Mouse (Mus musculus) frontal cortex, postnatal 36 days (tissue): ENCODE results near the gene Pml.

Experiments
- DNase-seq, 2 experiments: peaks; one replicate each; pipeline ENCODE4 v3.0.0; 2022; ENCODE audit warnings: low spot score in 2 of 2

Pml gene

GRCm38 (mm10) chr9:58234502-58235015, 15.0 kb downstream of the Pml start:
- DNase-seq = no peak

- no peak for DNase-seq
Observed at GRCm38 (mm10) chr9:58232374-58232773, 17.2 kb downstream of the Pml start.

- no peak for DNase-seq
Observed at GRCm38 (mm10) chr9:58231746-58232145, 17.8 kb downstream of the Pml start.

- DNase-seq = no peak
Observed at GRCm38 (mm10) chr9:58228777-58229466, 20.7 kb downstream of the Pml start.

- peak in 1 of 2 experiments; percentile 44 for DNase-seq
Observed at GRCm38 (mm10) chr9:58225915-58226913, 23.4 kb downstream of the Pml start.

- DNase-seq = no peak
Observed at GRCm38 (mm10) chr9:58224356-58224755, 25.2 kb downstream of the Pml start.

GRCm38 (mm10) chr9:58220218-58220903, 29.2 kb downstream of the Pml start:
- peak in 1 of 2 experiments; percentile 36 for DNase-seq

GRCm38 (mm10) chr9:58218539-58218938, 31.0 kb downstream of the Pml start:
- DNase-seq = no peak

- peak; percentile 32 to 33 for DNase-seq
Observed at GRCm38 (mm10) chr9:58216402-58216801, 33.2 kb downstream of the Pml start.

- no peak for DNase-seq
Observed at GRCm38 (mm10) chr9:58214519-58215180, 34.9 kb downstream of the Pml start.

- no peak for DNase-seq
Observed at GRCm38 (mm10) chr9:58213865-58214264, 35.7 kb downstream of the Pml start.

- DNase-seq = no peak
Observed at GRCm38 (mm10) chr9:58213377-58213776, 36.2 kb downstream of the Pml start.

- DNase-seq = no peak
Observed at GRCm38 (mm10) chr9:58210304-58210627, 39.3 kb downstream of the Pml start.

- DNase-seq = peak; percentile 17 to 46
Observed at GRCm38 (mm10) chr9:58209462-58210303, 39.9 kb downstream of the Pml start.

GRCm38 (mm10) chr9:58206013-58206412, 43.6 kb downstream of the Pml start:
- no peak for DNase-seq

GRCm38 (mm10) chr9:58204448-58205000, 45.1 kb downstream of the Pml start:
- DNase-seq = peak; percentile 87 to 91

- peak in 1 of 2 experiments; percentile 37 for DNase-seq
Observed at GRCm38 (mm10) chr9:58203516-58204447, 45.8 kb downstream of the Pml start, which contains the start of the genes Islr and Islr2. TSS of gene Islr (minus strand) at chr9:58204306. TSS of gene Islr2 (minus strand) at chr9:58204319.

GRCm38 (mm10) chr9:58202676-58203453, 46.7 kb downstream of the Pml start:
- peak; percentile 71 to 73 for DNase-seq
